Mouse (Mus musculus): Measurements from ENCODE around the gene Cryba4.

Cryba4 gene

DNA sequence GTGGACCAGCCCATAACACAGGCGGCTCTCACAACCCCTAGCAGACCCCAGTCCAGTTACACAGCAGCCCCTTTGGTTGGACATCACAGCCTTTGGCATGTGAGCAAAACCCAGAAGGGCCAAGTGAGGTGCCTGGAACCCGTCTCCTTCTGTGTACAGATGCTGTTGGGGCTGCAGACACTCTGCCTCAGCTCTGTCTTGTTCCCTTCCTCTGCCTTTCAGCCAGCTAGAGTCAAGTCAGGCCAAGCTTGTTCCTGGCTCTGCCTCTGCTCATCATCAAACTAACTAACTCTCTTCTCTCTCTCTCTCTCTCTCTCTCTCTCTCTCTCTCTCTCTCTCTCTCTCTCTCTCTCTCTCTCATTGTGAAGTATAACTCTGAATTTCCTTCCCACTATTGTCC lies 15.7 kb downstream of the Cryba4 start:
- no peak for DNase-seq (ENCODE audit: low spot score)

GRCm38 (mm10) chr5:112235806-112236205 lies 16.5 kb downstream of the Cryba4 start:
- no peak for DNase-seq (ENCODE audit: low spot score)

GRCm38 (mm10) chr5:112228240-112229076 lies 23.9 kb downstream of the Cryba4 start:
- DNase-seq (ENCODE audit: low spot score): no peak

GRCm38 (mm10) chr5:112227898-112228239 lies 24.4 kb downstream of the Cryba4 start:
- no peak for DNase-seq (ENCODE audit: low spot score)

GRCm38 (mm10) chr5:112227354-112227753 lies 25.0 kb downstream of the Cryba4 start:
- no peak for DNase-seq (ENCODE audit: low spot score)

DNA sequence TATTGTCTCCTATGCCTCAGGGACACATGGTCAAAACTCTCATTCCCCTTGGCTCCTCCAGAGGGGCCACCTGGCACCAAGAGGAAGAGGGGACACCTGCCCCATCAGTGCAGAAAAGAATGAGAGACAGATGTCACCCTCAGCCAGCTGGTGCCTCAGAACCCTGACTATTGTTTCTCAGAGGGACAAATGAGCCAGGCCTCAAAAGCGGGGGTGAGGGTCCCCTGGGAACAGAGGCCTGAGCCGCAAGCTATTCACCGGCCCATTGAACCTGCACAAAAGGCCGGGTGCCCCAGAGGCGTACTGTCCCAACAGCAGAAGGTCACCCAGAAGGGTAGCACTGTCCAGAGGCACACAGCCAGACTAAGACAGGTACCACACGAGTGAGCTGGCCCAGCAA lies 26.7 kb downstream of the Cryba4 start:
- DNase-seq (ENCODE audit: low spot score): no peak

GRCm38 (mm10) chr5:112220203-112220602 lies 32.1 kb downstream of the Cryba4 start:
- no peak for DNase-seq (ENCODE audit: low spot score)

- no peak for DNase-seq (ENCODE audit: low spot score)
These were observed 32.9 kb downstream of the Cryba4 start for GRCm38 (mm10) chr5:112219398-112219797.

DNA sequence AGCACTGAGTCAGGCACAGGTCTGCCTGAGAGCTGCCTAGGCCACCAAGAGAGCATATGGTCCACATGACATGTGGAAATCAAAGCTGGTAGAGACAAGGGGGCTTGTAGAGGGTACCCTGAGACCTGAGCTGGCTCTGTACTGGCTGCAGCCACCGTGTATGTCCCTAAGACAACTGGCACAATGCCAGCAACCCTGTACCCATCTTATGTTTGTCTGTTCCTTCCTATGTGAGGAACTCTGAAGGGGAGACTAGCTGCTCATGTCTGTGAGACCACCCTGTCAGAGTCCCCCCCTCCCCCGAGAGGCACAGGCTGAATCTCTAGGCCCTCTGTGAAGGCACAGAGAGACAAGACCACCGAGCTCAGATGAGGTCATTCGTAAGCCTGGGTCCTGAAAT lies 33.6 kb downstream of the Cryba4 start:
- DNase-seq (ENCODE audit: low spot score): no peak

GRCm38 (mm10) chr5:112217031-112217430 lies 35.3 kb downstream of the Cryba4 start:
- no peak for DNase-seq (ENCODE audit: low spot score)

DNA sequence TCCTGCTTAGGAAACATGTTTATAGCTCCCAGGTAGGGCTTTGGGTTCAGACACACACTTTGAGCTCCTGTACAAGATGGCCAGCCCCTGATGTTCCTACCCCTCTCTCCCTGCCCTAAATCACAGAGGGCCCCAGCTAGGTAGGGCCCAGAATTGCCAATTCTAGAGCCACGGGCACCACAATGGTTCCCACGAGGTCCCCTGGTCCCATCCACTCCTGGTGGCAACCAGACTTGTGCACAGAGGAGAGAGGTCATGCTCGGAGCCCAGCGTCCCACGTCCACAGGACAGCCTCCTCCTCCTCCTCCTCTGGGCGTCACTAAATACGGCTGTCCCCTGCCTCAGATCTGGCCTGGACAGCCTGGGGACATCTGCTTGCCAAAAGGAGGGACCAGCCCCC lies 36.0 kb downstream of the Cryba4 start:
- DNase-seq (ENCODE audit: low spot score): no peak

GRCm38 (mm10) chr5:112215801-112216251 lies 36.5 kb downstream of the Cryba4 start:
- DNase-seq (ENCODE audit: low spot score): no peak

GRCm38 (mm10) chr5:112215291-112215751 lies 37.0 kb downstream of the Cryba4 start:
- no peak for DNase-seq (ENCODE audit: low spot score)

DNA sequence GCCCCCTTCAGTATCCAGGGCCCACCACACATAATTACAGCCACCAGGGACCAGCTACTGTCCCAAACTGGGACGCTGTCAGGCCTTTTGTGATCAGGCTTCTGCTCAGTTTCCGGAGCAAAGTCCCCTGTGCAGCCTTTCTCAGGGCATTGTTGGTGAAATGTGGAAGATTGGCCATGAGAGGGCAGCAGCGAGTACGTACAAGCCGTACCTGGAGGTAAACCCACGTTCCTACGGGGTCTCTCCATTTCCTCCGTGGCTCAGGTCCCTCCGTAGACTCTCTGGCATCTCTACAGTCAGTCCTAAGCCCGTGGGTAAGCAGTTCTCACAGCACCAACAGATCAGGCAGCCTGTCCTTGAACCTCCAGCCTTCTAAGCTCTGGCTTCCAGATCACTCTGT lies 37.9 kb downstream of the Cryba4 start:
- no peak for DNase-seq (ENCODE audit: low spot score)

DNA sequence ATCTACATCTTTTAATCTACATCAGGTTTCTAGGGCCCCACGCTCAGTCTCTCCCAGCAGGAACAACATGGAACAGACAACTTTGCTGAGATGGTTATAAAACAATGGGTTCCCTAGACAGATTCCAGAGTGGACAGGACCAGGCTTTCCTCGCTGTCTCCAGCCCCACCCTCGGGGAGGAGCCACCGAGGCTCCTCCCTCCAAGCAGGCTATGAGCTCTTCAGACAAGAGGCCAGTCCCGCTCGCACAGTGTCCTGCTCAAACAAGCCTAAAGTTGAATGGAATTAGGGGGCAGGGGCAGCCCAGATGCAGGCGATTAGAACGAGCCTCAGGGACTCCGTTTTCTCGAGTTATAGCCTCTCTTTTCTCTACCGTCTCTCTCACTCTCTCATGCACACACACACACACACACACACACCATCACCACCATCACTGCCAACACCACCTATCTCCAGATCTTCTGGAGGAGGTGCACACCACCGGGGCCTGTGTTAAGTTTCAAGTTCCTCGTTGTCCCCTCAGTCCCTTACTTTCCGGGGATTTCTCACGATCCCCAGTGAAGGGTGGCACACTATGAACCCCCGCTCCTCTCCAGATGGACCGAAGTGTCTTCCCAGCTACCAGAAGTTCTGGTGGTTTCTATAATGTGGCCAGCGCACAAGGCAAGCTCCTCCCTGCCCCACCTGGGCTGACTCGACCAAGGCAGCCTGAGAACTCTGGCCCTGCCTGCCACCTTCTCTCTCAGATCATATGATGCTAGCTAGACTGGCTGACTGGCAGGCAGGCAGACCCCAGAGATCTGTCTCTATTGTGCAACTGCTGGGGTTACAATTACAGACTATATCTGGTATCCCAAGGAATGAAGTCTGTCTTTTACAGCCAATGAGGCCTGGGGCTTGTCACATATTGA lies 38.7 kb downstream of the Cryba4 start:
- no peak for DNase-seq (ENCODE audit: low spot score)

- no peak for DNase-seq (ENCODE audit: low spot score)
These were observed 39.5 kb downstream of the Cryba4 start for GRCm38 (mm10) chr5:112212711-112213264.

- no peak for DNase-seq (ENCODE audit: low spot score)
These were observed 40.4 kb downstream of the Cryba4 start for GRCm38 (mm10) chr5:112211911-112212310.

GRCm38 (mm10) chr5:112210104-112210503 lies 42.2 kb downstream of the Cryba4 start:
- no peak for DNase-seq (ENCODE audit: low spot score)

GRCm38 (mm10) chr5:112208321-112208720 lies 44.0 kb downstream of the Cryba4 start:
- DNase-seq (ENCODE audit: low spot score): no peak

DNA sequence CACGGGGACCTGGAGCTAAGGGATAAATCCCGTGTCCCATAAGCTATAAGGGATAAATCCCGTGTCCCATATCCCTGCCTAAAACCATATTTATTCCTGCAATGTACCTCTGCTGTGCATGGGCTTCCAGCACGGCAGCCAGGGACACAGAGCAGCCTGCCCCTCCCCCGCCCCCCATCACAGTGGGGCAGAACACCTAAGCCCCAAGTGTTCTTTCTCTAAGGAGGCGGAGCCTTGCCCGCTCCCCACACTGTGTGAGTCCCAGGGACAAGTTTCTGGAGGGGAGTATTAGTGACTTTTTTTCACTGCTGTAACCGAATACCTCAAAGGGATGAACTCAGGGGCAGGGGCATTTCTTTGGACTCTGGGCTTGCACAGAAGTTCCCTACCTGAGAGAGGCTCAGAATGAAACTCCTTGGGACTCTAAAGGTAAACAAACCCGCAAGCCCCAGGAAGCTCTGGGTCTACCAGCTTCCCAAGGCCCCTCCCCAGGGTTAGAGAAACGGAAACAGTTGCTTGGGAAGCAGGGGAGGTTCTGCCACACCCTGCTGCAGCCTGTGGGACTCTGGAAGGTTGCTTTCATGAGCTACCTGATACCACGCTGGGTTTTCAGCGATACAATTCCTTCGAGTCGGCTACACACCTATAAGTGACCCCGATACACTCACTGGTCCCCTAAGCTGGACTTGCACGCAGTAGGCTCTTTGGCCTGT lies 45.6 kb downstream of the Cryba4 start:
- DNase-seq (ENCODE audit: low spot score): no peak

- DNase-seq (ENCODE audit: low spot score): no peak
These were observed 52.7 kb downstream of the Cryba4 start for GRCm38 (mm10) chr5:112199656-112200055.
